Mouse (Mus musculus): ENCODE results near the gene Ddx25. TPM values are rescaled to one million over a fixed set of nuclear protein-coding genes. Genes with fewer than 3 reads are reported as not detected.

Gene Ddx25
- polyA plus RNA-seq, 1 experiment from 2014 or later, result 1.2 TPM

DNA sequence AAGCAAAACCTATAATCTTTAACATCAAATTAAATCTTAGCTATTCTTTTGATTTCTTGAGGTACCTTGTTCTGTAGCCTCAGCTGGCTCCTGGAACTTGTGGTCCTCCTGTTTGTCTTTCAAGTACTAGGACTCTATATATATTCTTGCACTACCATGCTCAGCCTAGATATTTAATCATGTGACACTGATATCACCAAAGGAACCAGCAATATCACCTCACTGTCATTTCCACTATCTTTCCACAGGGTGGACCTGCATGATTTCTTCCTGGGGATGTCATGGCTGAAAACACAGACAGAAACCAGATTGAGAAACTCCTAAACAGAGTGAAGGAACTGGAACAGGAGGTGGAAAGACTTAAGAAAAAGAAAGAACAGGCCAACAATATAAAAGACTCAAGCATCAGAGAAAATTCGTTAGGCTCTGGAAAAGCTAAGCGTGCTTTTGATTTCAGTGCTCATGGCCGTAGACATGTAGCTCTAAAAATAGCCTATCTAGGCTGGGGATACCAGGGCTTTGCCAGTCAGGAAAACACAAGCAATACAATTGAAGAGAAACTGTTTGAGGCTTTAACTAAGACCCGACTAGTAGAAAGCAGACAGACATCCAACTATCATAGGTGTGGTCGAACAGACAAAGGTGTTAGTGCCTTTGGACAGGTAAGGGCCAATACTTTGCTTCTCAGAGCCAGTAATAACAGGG, 6.4 kb upstream of the Ddx25 start:
- H3K4me1 ChIP-seq (ENCODE audit: control insufficient read depth, insufficient read depth, low read length), result peaks cover 10% of the 10 kb centered on the region
- H3K4me3 ChIP-seq (replicated peaks; ENCODE audit: low read length), result no peak overlapping the region
- no peak overlapping the region for H3K9ac ChIP-seq (ENCODE audit: low read length)
- peaks cover 23% of the 10 kb centered on the region for H3K36me3 ChIP-seq (ENCODE audit: control insufficient read depth, insufficient read depth, low read length)
- no peak for ATAC-seq (ENCODE audit: insufficient read depth, low FRiP score)
- H3K27ac ChIP-seq (ENCODE audit: low read length), result no peak overlapping the region
- 89% methylated on average over 5 of the region's 5 CpGs for WGBS
- no peaks in the 10 kb centered on the region for H3K9me3 ChIP-seq (replicated peaks; ENCODE audit: control insufficient read depth, low read length)
- H3K27me3 ChIP-seq (ENCODE audit: control insufficient read depth, insufficient read depth, low read length), result no peaks in the 10 kb centered on the region
- H3K4me2 ChIP-seq (ENCODE audit: low read depth, low read length), result no peak overlapping the region

DNA sequence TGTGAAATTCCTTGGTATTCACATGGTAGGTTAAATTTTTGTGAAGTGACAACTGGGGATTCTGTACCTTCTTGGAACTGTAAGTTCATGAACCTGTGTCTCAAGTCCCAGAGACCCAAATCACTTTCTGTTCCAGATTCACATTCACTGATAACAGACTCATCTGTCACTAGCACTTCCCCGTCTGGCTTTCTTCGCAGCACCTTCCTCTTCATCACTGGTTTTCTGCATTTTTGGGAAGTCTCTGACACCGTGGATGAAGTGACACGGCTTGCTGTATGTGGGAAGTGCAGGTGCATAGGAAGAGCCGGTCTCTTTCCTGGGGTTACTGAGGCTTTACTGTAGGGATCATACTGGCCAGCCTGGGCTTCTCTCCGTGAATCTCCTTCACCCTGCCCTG, 3.3 kb upstream of the Ddx25 start:
- Histone ChIP-seq H3K4me3 (replicated peaks; ENCODE audit: low read length) (no peak overlapping the region), H3K4me1 (ENCODE audit: control insufficient read depth, insufficient read depth, low read length) (peaks cover 9% of the 10 kb centered on the region; the same call in 1 of the 2 replicates), H3K4me2 (ENCODE audit: low read depth, low read length) (no peak overlapping the region), H3K9ac (ENCODE audit: low read length) (no peak overlapping the region), H3K36me3 (ENCODE audit: control insufficient read depth, insufficient read depth, low read length) (peaks cover 15% of the 10 kb centered on the region; the same call in 1 of the 2 replicates), H3K27me3 (ENCODE audit: control insufficient read depth, insufficient read depth, low read length) (no peaks in the 10 kb centered on the region; the same call in 1 of the 2 replicates), H3K27ac (ENCODE audit: low read length) (no peak overlapping the region), H3K9me3 (replicated peaks; ENCODE audit: control insufficient read depth, low read length) (no peaks in the 10 kb centered on the region)
- ATAC-seq (ENCODE audit: insufficient read depth, low FRiP score), result no peak
- 79% methylated on average over 6 of the region's 6 CpGs for WGBS

DNA sequence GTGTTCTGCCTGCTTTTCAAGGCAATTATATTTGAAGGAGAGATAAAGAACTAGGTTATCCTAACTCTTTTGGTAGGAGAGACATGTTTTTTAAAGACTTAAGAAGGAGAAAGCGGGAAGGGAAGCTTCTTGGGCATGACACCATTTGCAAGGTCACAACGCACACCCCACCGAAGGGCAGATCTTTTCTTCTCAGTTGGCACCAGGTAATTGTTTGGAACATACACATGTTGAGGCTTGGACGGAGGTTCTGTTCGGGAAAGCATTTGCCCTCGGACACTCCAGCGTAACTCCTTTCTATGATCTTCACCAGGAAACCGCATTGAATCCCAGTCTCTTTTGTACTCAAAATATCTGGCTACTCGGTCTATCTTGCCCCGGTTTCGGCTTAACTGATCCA, 2.7 kb upstream of the Ddx25 start:
- no peak overlapping the region for H3K4me3 ChIP-seq (replicated peaks; ENCODE audit: low read length)
- H3K9me3 ChIP-seq (replicated peaks; ENCODE audit: control insufficient read depth, low read length), result no peaks in the 10 kb centered on the region
- no peaks in the 10 kb centered on the region; the same call in 1 of the 2 replicates for H3K27me3 ChIP-seq (ENCODE audit: control insufficient read depth, insufficient read depth, low read length)
- 94% methylated on average over 11 of the region's 11 CpGs for WGBS
- H3K27ac ChIP-seq (ENCODE audit: low read length), result no peak overlapping the region
- H3K36me3 ChIP-seq (ENCODE audit: control insufficient read depth, insufficient read depth, low read length), result 0 out of 2 replicates have a peak, but pooled peaks cover 11% of the 10 kb centered on the region
- no peak overlapping the region for H3K4me2 ChIP-seq (ENCODE audit: low read depth, low read length)
- ATAC-seq (ENCODE audit: insufficient read depth, low FRiP score), result no peak
- no peak overlapping the region for H3K9ac ChIP-seq (ENCODE audit: low read length)
- peaks cover 9% of the 10 kb centered on the region; the same call in 1 of the 2 replicates for H3K4me1 ChIP-seq (ENCODE audit: control insufficient read depth, insufficient read depth, low read length)

DNA sequence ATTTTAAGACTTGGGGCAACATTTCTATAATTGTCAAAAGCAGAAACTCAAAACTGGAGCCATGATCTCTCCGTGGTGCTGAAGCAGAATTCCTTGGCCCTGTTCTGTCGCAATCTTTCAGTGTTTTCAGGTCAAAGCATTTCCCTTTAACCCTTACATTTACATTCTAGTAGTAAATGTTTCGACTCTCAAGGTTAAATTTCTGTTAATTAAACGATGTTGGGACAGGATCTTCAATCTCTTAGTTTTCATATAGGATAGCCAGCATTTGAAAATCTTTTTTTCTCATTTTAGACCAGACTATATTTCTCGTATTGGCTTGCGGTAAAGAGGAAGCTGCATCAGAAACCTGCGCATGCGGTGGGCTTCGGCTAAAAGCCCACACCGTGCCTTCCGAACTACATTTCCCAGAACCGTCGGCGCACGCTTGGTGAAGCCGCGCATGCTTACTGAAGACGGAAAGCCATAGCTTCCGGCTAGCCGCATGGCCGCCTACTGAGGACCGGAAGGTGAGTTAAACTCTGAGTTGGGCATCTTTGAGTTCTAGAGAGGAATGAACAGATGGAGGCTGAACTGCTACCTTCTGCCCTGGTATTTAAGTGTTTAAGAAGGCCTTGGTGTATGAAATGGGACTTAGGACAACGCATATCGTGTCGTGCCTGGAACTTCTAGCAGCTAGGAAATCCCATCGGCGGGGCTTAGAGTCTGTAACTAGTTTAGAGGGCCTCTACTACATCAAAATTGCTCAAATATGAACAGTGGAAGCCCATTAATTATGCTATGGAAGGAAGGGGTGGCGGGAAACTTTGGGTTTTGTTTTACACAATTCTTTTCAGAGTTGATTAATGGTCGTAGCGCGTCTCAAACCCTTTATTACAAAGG, 922 bp upstream of the Ddx25 start:
- H3K4me2 ChIP-seq (ENCODE audit: low read depth, low read length), result peak overlapping the region; percentile 100
- peak; percentile 87 for ATAC-seq (ENCODE audit: insufficient read depth, low FRiP score)
- 0 out of 2 replicates have a peak, but pooled peaks cover 8% of the 10 kb centered on the region for H3K36me3 ChIP-seq (ENCODE audit: control insufficient read depth, insufficient read depth, low read length)
- WGBS, result 1% methylated on average over 31 of the region's 31 CpGs
- no peaks in the 10 kb centered on the region; the same call in 1 of the 2 replicates for H3K27me3 ChIP-seq (ENCODE audit: control insufficient read depth, insufficient read depth, low read length)
- H3K4me1 ChIP-seq (ENCODE audit: control insufficient read depth, insufficient read depth, low read length), result peaks cover 9% of the 10 kb centered on the region; the same call in 1 of the 2 replicates
- H3K27ac ChIP-seq (ENCODE audit: low read length), result peak overlapping the region; percentile 48
- peak overlapping the region; percentile 71 for H3K4me3 ChIP-seq (replicated peaks; ENCODE audit: low read length)
- H3K9ac ChIP-seq (ENCODE audit: low read length), result peak overlapping the region; percentile 72
- H3K9me3 ChIP-seq (replicated peaks; ENCODE audit: control insufficient read depth, low read length), result no peaks in the 10 kb centered on the region

DNA sequence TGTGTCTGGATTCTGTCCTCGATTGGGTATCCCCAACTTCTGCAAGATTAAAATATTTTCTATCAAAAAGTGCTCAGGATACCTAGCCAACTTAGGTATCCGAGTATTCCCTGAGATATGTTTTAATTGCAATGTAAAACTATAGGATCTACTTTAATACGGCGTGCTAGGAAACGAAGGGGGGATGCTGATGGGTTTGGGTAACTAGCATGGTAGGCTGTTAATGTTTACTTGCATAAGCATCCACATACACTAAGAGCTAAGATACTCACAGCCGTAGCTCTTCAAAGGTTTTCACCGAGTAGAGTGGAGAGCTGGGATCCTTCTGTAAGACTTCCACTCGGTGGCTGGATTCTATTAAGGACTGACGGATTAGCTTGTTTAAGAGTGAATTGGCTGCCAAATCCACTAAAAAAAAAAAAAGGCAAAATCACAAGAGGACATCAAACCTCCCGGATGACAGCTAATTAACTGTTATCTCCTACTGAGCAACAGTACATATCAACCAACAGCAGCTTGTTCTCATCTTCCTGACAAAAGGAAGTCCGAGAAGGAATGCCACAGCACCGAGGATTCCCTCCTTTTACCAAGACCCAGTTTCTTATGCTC, 1.7 kb downstream of the Ddx25 start:
- H3K4me2 ChIP-seq (ENCODE audit: low read depth, low read length), result no peak overlapping the region
- H3K27me3 ChIP-seq (ENCODE audit: control insufficient read depth, insufficient read depth, low read length), result no peaks in the 10 kb centered on the region; the same call in 1 of the 2 replicates
- no peak for ATAC-seq (ENCODE audit: insufficient read depth, low FRiP score)
- H3K9me3 ChIP-seq (replicated peaks; ENCODE audit: control insufficient read depth, low read length), result no peaks in the 10 kb centered on the region
- no peak overlapping the region for H3K4me3 ChIP-seq (replicated peaks; ENCODE audit: low read length)
- H3K9ac ChIP-seq (ENCODE audit: low read length), result no peak overlapping the region
- peaks cover 9% of the 10 kb centered on the region; the same call in 1 of the 2 replicates for H3K4me1 ChIP-seq (ENCODE audit: control insufficient read depth, insufficient read depth, low read length)
- 56% methylated on average over 12 of the region's 12 CpGs for WGBS
- H3K27ac ChIP-seq (ENCODE audit: low read length), result no peak overlapping the region
- H3K36me3 ChIP-seq (ENCODE audit: control insufficient read depth, insufficient read depth, low read length), result 0 out of 2 replicates have a peak, but pooled peaks cover under 1% of the 10 kb centered on the region

DNA sequence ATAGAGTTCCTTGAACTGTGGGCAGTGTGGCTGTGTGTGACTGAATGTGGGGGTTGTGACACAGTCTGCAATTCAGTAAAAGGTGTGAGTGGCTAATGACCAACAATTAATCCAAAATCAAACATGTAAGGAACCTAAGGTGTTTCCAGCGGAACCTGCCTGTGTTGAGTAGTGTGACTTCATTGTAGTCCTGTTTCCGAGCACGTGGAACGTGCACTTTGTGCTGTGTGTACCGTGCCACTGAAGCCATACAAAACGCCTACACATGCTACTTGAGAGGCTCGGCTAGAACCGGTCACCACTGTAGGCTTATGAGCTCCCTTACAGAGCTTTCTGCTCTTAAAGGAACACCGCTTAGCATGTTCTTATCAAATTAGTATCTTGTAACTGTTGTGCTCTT, 9.9 kb downstream of the Ddx25 start:
- no peak for ATAC-seq (ENCODE audit: insufficient read depth, low FRiP score)
- Histone ChIP-seq H3K9me3 (replicated peaks; ENCODE audit: control insufficient read depth, low read length) (no peaks in the 10 kb centered on the region), H3K4me3 (replicated peaks; ENCODE audit: low read length) (no peak overlapping the region), H3K4me1 (ENCODE audit: control insufficient read depth, insufficient read depth, low read length) (no peaks in the 10 kb centered on the region), H3K27me3 (ENCODE audit: control insufficient read depth, insufficient read depth, low read length) (no peaks in the 10 kb centered on the region), H3K4me2 (ENCODE audit: low read depth, low read length) (no peak overlapping the region), H3K36me3 (ENCODE audit: control insufficient read depth, insufficient read depth, low read length) (no peaks in the 10 kb centered on the region), H3K27ac (ENCODE audit: low read length) (no peak overlapping the region), H3K9ac (ENCODE audit: low read length) (no peak overlapping the region)
- WGBS, result 68% methylated on average over 9 of the region's 9 CpGs

DNA sequence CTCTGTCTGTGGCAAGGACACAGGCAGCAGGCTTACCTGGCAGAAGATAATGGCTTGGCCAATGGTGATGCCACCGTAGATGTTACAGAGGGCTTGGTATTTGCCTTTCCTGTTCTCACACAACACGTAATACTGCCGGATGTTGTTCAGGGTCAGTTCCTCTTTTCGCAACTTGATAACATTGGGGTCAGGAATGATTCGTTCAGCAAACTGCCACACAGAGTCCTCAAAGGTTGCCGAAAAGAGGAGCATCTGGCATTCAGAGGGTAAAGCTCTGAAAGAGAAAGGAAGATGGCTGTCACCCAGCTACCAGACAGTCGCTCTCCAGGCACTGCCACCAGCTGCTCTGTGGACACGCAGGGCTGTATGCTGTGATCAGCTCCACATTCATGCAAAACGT, 11.6 kb downstream of the Ddx25 start:
- ATAC-seq (ENCODE audit: insufficient read depth, low FRiP score), result no peak
- Histone ChIP-seq H3K9ac (ENCODE audit: low read length) (no peak overlapping the region), H3K27ac (ENCODE audit: low read length) (no peak overlapping the region), H3K36me3 (ENCODE audit: control insufficient read depth, insufficient read depth, low read length) (no peaks in the 10 kb centered on the region), H3K9me3 (replicated peaks; ENCODE audit: control insufficient read depth, low read length) (no peaks in the 10 kb centered on the region), H3K4me3 (replicated peaks; ENCODE audit: low read length) (no peak overlapping the region), H3K4me2 (ENCODE audit: low read depth, low read length) (no peak overlapping the region), H3K4me1 (ENCODE audit: control insufficient read depth, insufficient read depth, low read length) (no peaks in the 10 kb centered on the region), H3K27me3 (ENCODE audit: control insufficient read depth, insufficient read depth, low read length) (no peaks in the 10 kb centered on the region)
- 69% methylated on average over 9 of the region's 9 CpGs for WGBS

DNA sequence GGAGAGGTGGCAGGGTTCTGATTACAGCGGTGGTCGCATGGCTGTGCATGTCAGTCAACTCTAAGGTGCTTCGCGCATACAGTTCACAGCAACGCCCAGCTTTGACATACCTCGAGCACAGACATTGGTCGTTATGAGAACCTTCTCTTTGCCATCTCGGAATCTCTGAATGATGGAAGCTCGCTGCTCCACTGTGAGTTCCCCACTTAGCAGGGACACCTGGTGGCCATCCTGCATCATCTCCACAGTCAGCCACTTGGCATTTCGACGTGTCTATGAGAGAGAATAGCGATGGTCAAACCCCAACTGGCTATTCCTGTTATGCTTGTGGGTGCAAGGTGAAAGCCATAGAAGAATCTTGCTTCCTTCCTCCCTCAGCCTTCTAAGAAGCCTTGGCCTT, 12.6 kb downstream of the Ddx25 start:
- WGBS, result 72% methylated on average over 12 of the region's 12 CpGs
- H3K36me3 ChIP-seq (ENCODE audit: control insufficient read depth, insufficient read depth, low read length), result no peaks in the 10 kb centered on the region
- no peak overlapping the region for H3K27ac ChIP-seq (ENCODE audit: low read length)
- no peak for ATAC-seq (ENCODE audit: insufficient read depth, low FRiP score)
- H3K4me1 ChIP-seq (ENCODE audit: control insufficient read depth, insufficient read depth, low read length), result no peaks in the 10 kb centered on the region
- no peaks in the 10 kb centered on the region for H3K9me3 ChIP-seq (replicated peaks; ENCODE audit: control insufficient read depth, low read length)
- H3K9ac ChIP-seq (ENCODE audit: low read length), result no peak overlapping the region
- H3K4me3 ChIP-seq (replicated peaks; ENCODE audit: low read length), result no peak overlapping the region
- no peaks in the 10 kb centered on the region for H3K27me3 ChIP-seq (ENCODE audit: control insufficient read depth, insufficient read depth, low read length)
- H3K4me2 ChIP-seq (ENCODE audit: low read depth, low read length), result no peak overlapping the region

DNA sequence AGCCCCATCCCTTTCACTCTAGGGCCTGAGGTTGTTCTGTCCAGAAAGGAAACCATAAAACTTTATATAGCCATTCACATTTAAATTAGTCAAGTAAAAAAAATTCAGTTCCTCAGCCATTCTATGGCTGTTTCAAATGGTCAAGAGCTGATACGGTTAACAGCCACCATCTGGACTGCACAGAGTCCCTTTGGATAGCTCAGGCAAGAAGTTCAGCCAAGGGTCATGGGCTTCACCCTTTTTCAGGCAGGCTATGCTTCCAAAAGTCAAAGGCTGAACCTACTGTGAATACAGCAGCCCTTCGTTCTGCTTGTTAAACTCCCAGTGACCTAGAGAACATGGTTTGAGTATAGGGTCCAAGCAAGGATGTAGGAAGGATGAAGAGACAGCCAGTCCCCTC, 13.7 kb downstream of the Ddx25 start:
- Histone ChIP-seq H3K4me2 (ENCODE audit: low read depth, low read length) (no peak overlapping the region), H3K4me1 (ENCODE audit: control insufficient read depth, insufficient read depth, low read length) (no peaks in the 10 kb centered on the region), H3K36me3 (ENCODE audit: control insufficient read depth, insufficient read depth, low read length) (no peaks in the 10 kb centered on the region), H3K9ac (ENCODE audit: low read length) (no peak overlapping the region), H3K27me3 (ENCODE audit: control insufficient read depth, insufficient read depth, low read length) (no peaks in the 10 kb centered on the region), H3K9me3 (replicated peaks; ENCODE audit: control insufficient read depth, low read length) (no peaks in the 10 kb centered on the region), H3K4me3 (replicated peaks; ENCODE audit: low read length) (no peak overlapping the region), H3K27ac (ENCODE audit: low read length) (no peak overlapping the region)
- WGBS, result 73% methylated on average over 2 of the region's 2 CpGs
- no peak for ATAC-seq (ENCODE audit: insufficient read depth, low FRiP score)
